Mouse (Mus musculus): ENCODE results near the gene Cytl1. TPM values are rescaled to one million over a fixed set of nuclear protein-coding genes. Genes with fewer than 3 reads are reported as not detected.

Cytl1 gene
- total RNA-seq (2023), result not detected

DNA sequence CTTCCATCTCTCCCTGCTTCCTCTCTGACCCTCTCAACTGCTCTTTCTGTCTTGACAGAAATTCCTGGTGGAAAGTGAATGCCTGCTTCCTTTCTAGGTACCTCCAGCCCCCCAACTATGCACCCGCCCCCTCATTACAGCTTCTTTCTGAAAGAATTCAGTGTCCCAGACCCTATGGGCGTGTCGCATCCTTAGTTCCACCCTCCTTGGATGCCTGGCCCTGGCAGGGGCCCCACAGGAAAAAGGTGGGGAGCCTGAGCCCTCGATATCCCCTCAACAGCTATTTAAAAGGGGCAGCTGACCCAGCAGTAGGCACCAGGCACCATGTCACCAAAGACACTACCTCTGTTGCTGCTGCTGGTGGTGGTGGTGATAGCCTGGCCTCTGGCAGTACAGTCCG, at the start of gene Cytl1:
Gene Cytl1 (plus strand): TSS at position 296 of the 400 bp plus-strand sequence.

DNA sequence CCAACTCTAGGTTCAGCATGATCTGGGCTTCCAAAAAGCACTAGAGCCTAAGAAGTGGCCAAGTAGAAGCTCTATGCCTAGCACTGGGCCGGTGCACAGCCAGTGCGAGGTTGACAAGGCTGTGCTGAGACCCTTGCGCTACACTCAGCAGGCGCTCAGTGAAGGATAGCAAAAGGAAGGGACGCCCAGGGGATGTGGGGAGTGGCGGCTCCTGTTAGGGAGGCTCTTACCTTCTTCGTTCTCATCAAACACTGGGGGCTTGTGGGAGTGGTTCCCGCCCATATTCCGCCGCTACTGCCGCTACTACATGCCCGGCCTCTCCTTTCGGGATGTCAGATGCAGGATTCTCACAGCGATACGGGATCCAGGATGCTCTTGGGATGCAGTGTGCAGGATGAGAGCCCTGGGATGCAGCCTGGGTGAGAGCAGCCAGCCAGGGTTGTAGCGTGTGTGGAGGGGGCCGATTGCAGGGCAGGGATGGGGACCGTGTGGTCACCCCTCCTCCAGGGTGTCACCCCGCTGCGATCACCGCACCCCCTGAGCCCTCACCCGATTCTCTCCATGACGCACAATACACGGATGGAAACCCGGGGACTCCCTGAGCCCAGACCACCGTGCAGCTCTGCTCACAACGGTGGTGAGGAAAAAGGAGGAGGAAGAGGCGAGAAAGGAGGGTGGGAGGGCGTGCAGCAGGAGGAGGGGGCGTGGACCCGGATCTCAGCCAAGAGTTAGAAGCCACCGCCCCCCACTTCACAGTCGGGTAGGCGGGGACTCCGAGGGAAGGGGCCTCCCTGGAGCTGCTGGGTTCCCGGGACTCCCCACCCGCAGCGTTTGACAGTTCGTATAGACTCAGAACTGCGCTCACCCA, 18.6 kb upstream of the Cytl1 start, which contains the start of gene Stk32b:
Gene Stk32b (minus strand): TSS at position 667 of the 868 bp plus-strand sequence.

Other genes with a start within 250 kb of the Cytl1 start
- gene Stk32b, start 18.3 kb upstream of the Cytl1 start, total RNA-seq (2023), result not detected
- not detected for gene Msx1, start 89.1 kb downstream of the Cytl1 start, total RNA-seq (2023)